Mouse (Mus musculus) midbrain, embryonic 13.5 days (tissue): ENCODE measurements around the gene Gm49384. TPM values are rescaled to one million over a fixed set of nuclear protein-coding genes. Genes with fewer than 3 reads are reported as not detected.
"Not testable (repeated sequence)": the region's sequence is repeated elsewhere in the genome, so short reads cannot be mapped to it uniquely, and the experiment has no call there.

Experiments
- ATAC-seq: fragments of 200-750 bp; cut with Nextera tagmentation; 2 replicates; pipeline ENCODE4 v1.8.0; 2017; ENCODE audit warnings: mild to moderate bottlenecking, moderate TSS enrichment, moderate library complexity
- H3K27ac ChIP-seq: fragments of 300-500 bp; sonication (generic); 2 replicates; pipeline ENCODE4 v1.5.1; 2015; ENCODE audit warnings: inconsistent platforms, mild to moderate bottlenecking, moderate library complexity
- H3K27me3 ChIP-seq: fragments of 300-500 bp; sonication (generic); 2 replicates; pipeline ENCODE4 v1.6.1; 2015; ENCODE audit warnings: mild to moderate bottlenecking, inconsistent platforms
- H3K36me3 ChIP-seq: fragments of 300-500 bp; sonication (generic); 2 replicates; pipeline ENCODE4 v1.6.1; 2015; ENCODE audit warnings: mild to moderate bottlenecking, inconsistent platforms
- H3K4me1 ChIP-seq: fragments of 300-500 bp; sonication (generic); replicated peaks from 2 replicates; pipeline ENCODE4 v1.6.1; 2015; ENCODE audit warnings: inconsistent platforms
- H3K4me2 ChIP-seq: fragments of 300-500 bp; sonication (generic); replicated peaks from 2 replicates; pipeline ENCODE4 v1.6.1; 2015; ENCODE audit warnings: moderate library complexity, mild to moderate bottlenecking, inconsistent platforms
- H3K4me3 ChIP-seq: fragments of 300-500 bp; sonication (generic); replicated peaks from 2 replicates; pipeline ENCODE4 v1.5.1; 2015; ENCODE audit warnings: mild to moderate bottlenecking, inconsistent platforms
- H3K9ac ChIP-seq: fragments of 300-500 bp; sonication (generic); replicated peaks from 2 replicates; pipeline ENCODE4 v1.6.1; 2015; ENCODE audit warnings: mild to moderate bottlenecking, inconsistent platforms
- H3K9me3 ChIP-seq: fragments of 300-500 bp; sonication (generic); 2 replicates; pipeline ENCODE4 v1.6.1; 2016; ENCODE audit warnings: mild to moderate bottlenecking, inconsistent platforms
- WGBS: fragments of 180-500 bp; shearing (Covaris S2); methylation state at CpG from one replicate; pipeline ENCODE4 v1.1.7; 2015; 5-methylcytosine and 5-hydroxymethylcytosine counted together
- polyA plus RNA-seq: library from polyadenylated mRNA; unstranded; fragments of >200 nt; fragmentation: Nextera tagmentation; extraction: Ambion mirVana; gene quantifications from 2 replicates; pipeline ENCODE4 v1.2.1, GENCODE M21; 2015

Gene Gm49384
- polyA plus RNA-seq, 1 experiment from 2014 or later, result 15.8 TPM

- peaks cover 19% of the 10 kb centered on the region for H3K36me3 ChIP-seq
- H3K9me3 ChIP-seq, H3K9ac ChIP-seq, ATAC-seq, H3K4me2 ChIP-seq, H3K27ac ChIP-seq, H3K27me3 ChIP-seq, H3K4me3 ChIP-seq: not testable (repeated sequence)
- 74% methylated on average over 2 of the region's 2 CpGs for WGBS
- H3K4me1 ChIP-seq, result peaks cover 12% of the 10 kb centered on the region
Observed at GRCm38 (mm10) chr12:69160677-69161076, 43.4 kb downstream of the Gm49384 start.

- H3K36me3 ChIP-seq, result peaks cover 27% of the 10 kb centered on the region
Observed at GRCm38 (mm10) chr12:69159578-69159940, 44.5 kb downstream of the Gm49384 start.

GRCm38 (mm10) chr12:69158765-69159577, 45.1 kb downstream of the Gm49384 start, which contains the start of gene Rps29:
Rps29 (minus strand) TSS chr12:69159186.
- H3K9me3 ChIP-seq, H3K27me3 ChIP-seq: not testable (repeated sequence)
- under 1% methylated on average over 54 of the region's 68 CpGs for WGBS
- peak within 1 kb of the TSS; percentile 74 for H3K4me2 ChIP-seq
- peaks cover 12% of the 10 kb centered on the region for H3K4me1 ChIP-seq
- peak within 1 kb of the TSS; percentile 65 for H3K4me3 ChIP-seq
- H3K36me3 ChIP-seq, result peaks cover 27% of the 10 kb centered on the region
- ATAC-seq, result peak; percentile 99
- peak within 1 kb of the TSS; percentile 91 for H3K27ac ChIP-seq
- H3K9ac ChIP-seq, result peak within 1 kb of the TSS; percentile 91

More at GRCm38 (mm10) chr12:69159578-69159940, 44.5 kb downstream of the Gm49384 start:
- Histone ChIP-seq H3K27ac (no peak overlapping the region; the same call in none of the 2 replicates), H3K4me2 (no peak overlapping the region), H3K9me3 (no peaks in the 10 kb centered on the region), H3K9ac (no peak overlapping the region), H3K4me1 (peaks cover 12% of the 10 kb centered on the region), H3K27me3 (no peaks in the 10 kb centered on the region), H3K4me3 (peak overlapping the region; percentile 65; the same call in 1 of the 2 replicates)
- ATAC-seq, result no peak
- WGBS, result 4% methylated on average over 9 of the region's 9 CpGs

- H3K27me3 ChIP-seq, result no peaks in the 10 kb centered on the region
- peak overlapping the region; percentile 65 for H3K4me3 ChIP-seq
- peak overlapping the region; percentile 74 for H3K4me2 ChIP-seq
- H3K27ac ChIP-seq, result peak overlapping the region; percentile 91
- ATAC-seq, result no peak
- H3K9me3 ChIP-seq, result no peaks in the 10 kb centered on the region
- peaks cover 27% of the 10 kb centered on the region for H3K36me3 ChIP-seq
- H3K9ac ChIP-seq, result peak overlapping the region; percentile 91
- WGBS, result under 1% methylated on average over 19 of the region's 19 CpGs
- peaks cover 12% of the 10 kb centered on the region for H3K4me1 ChIP-seq
Observed at GRCm38 (mm10) chr12:69158366-69158764, 45.7 kb downstream of the Gm49384 start.

GRCm38 (mm10) chr12:69157107-69157506, 47.0 kb downstream of the Gm49384 start:
- Histone ChIP-seq H3K4me1 (peaks cover 12% of the 10 kb centered on the region), H3K4me2 (peak overlapping the region; percentile 74; the same call in 1 of the 2 replicates), H3K27ac (no peak overlapping the region), H3K36me3 (peaks cover 27% of the 10 kb centered on the region), H3K9me3 (no peaks in the 10 kb centered on the region), H3K27me3 (no peaks in the 10 kb centered on the region), H3K4me3 (no peak overlapping the region), H3K9ac (no peak overlapping the region)
- WGBS, result 95% methylated on average over 2 of the region's 2 CpGs
- ATAC-seq, result no peak

- 96% methylated on average over 4 of the region's 4 CpGs for WGBS
- no peak for ATAC-seq
Observed at GRCm38 (mm10) chr12:69156436-69156835, 47.6 kb downstream of the Gm49384 start.

GRCm38 (mm10) chr12:69155923-69156322, 48.1 kb downstream of the Gm49384 start:
- Histone ChIP-seq H3K4me3 (no peak overlapping the region), H3K9ac (no peak overlapping the region), H3K27ac (no peak overlapping the region), H3K4me2 (no peak overlapping the region), H3K4me1 (peaks cover 12% of the 10 kb centered on the region), H3K36me3 (peaks cover 27% of the 10 kb centered on the region), H3K9me3 (no peaks in the 10 kb centered on the region), H3K27me3 (no peaks in the 10 kb centered on the region)
- no peak for ATAC-seq
- 85% methylated on average over 2 of the region's 2 CpGs for WGBS

More at GRCm38 (mm10) chr12:69156436-69156835, 47.6 kb downstream of the Gm49384 start:
- H3K27me3 ChIP-seq, result no peaks in the 10 kb centered on the region
- no peak overlapping the region for H3K9ac ChIP-seq
- H3K4me3 ChIP-seq, result no peak overlapping the region
- H3K4me2 ChIP-seq, result no peak overlapping the region
- H3K4me1 ChIP-seq, result peaks cover 12% of the 10 kb centered on the region
- no peaks in the 10 kb centered on the region for H3K9me3 ChIP-seq
- H3K27ac ChIP-seq, result no peak overlapping the region
- peaks cover 27% of the 10 kb centered on the region for H3K36me3 ChIP-seq

GRCm38 (mm10) chr12:69150049-69150448, 54.0 kb downstream of the Gm49384 start:
- Histone ChIP-seq H3K4me1 (no peaks in the 10 kb centered on the region), H3K27ac (no peak overlapping the region), H3K36me3 (peaks cover 2% of the 10 kb centered on the region; the same call in 1 of the 2 replicates), H3K9ac (no peak overlapping the region), H3K4me3 (no peak overlapping the region), H3K9me3 (no peaks in the 10 kb centered on the region), H3K4me2 (no peak overlapping the region), H3K27me3 (no peaks in the 10 kb centered on the region)
- WGBS, result 81% methylated on average over 13 of the region's 13 CpGs
- ATAC-seq, result no peak

- H3K4me3 ChIP-seq, result no peak overlapping the region
- no peak overlapping the region for H3K4me2 ChIP-seq
- H3K9ac ChIP-seq, result no peak overlapping the region
- H3K27me3 ChIP-seq, result no peaks in the 10 kb centered on the region
- ATAC-seq, result no peak
- WGBS, result 93% methylated on average over 5 of the region's 5 CpGs
- no peaks in the 10 kb centered on the region for H3K9me3 ChIP-seq
- H3K4me1 ChIP-seq, result no peaks in the 10 kb centered on the region
- H3K27ac ChIP-seq, result no peak overlapping the region
- H3K36me3 ChIP-seq, result no peaks in the 10 kb centered on the region
Observed at GRCm38 (mm10) chr12:69147166-69147735, 56.8 kb downstream of the Gm49384 start.

GRCm38 (mm10) chr12:69143460-69143859, 60.6 kb downstream of the Gm49384 start:
- Histone ChIP-seq H3K4me2 (no peak overlapping the region), H3K36me3 (no peaks in the 10 kb centered on the region), H3K4me1 (no peaks in the 10 kb centered on the region), H3K9ac (no peak overlapping the region), H3K27me3 (no peaks in the 10 kb centered on the region), H3K9me3 (no peaks in the 10 kb centered on the region), H3K4me3 (no peak overlapping the region), H3K27ac (no peak overlapping the region)
- 0 out of 2 replicates have a peak, but pooled peaks have one; percentile 34 for ATAC-seq
- 71% methylated on average over 6 of the region's 6 CpGs for WGBS

- Histone ChIP-seq H3K27me3 (no peaks in the 10 kb centered on the region), H3K9me3 (no peaks in the 10 kb centered on the region), H3K4me3 (no peak overlapping the region), H3K4me2 (no peak overlapping the region), H3K27ac (no peak overlapping the region), H3K4me1 (no peaks in the 10 kb centered on the region), H3K9ac (no peak overlapping the region), H3K36me3 (no peaks in the 10 kb centered on the region)
- peak; percentile 68 for ATAC-seq
- WGBS, result 93% methylated on average over 7 of the region's 7 CpGs
Observed at GRCm38 (mm10) chr12:69139841-69140240, 64.2 kb downstream of the Gm49384 start.
